Comparison of ENCODE assay signal across 12 mouse cellular contexts in the genomic region with DNA sequence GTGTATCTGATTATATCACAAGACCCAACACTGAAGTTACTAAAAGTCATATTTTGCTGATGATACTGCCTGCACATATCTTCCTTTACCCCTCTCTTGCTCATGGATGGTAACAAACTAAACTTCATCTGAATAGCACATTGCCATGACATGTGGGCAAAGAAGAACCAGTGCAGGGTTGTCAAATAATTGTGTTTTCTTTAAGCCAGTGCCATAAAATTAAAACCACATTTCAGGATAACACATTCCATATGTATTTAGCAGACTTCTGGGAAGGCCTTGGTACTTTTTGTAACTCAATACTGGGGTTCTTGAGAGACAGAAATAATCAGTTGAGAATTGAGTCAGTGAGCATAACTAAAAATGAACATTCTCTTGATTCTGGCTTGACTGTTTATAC.
"Had no signal": no experiment of that assay in that cellular context is flagged by ENCODE, and none has a peak within 500 bp of the region (broad histone marks: within the 10 kb centered on the region; RNA-seq: fewer than 3 reads in every experiment).

No protein-coding gene starts in this region.

- H3K36me3 ChIP-seq: midbrain, embryonic 13.5 days; neural tube, embryonic 15.5 days had no signal

- H3K27me3 ChIP-seq: midbrain, embryonic 13.5 days; neural tube, embryonic 15.5 days had no signal

- H3K27ac ChIP-seq: layer of hippocampus, adult 2 months; liver, embryonic 14.5 days; midbrain, embryonic 13.5 days; neural tube, embryonic 15.5 days had no signal

- H3K4me3 ChIP-seq: layer of hippocampus, adult 2 months; midbrain, embryonic 13.5 days; neural tube, embryonic 15.5 days had no signal

- ATAC-seq: midbrain, embryonic 13.5 days had no signal

- H3K9me3 ChIP-seq: midbrain, embryonic 13.5 days; neural tube, embryonic 15.5 days had no signal

- H3K4me2 ChIP-seq: midbrain, embryonic 13.5 days; neural tube, embryonic 15.5 days had no signal

- DNase-seq: kidney, postnatal 10 days; kidney, postnatal 4 days; left cerebral cortex, postnatal 4 days; liver; lung, adult 18-20 months; right cerebral cortex, adult 18-20 months; thymus, adult 2 months; thymus, postnatal 25 days had no signal

- H3K4me1 ChIP-seq: midbrain, embryonic 13.5 days; neural tube, embryonic 15.5 days had no signal

- H3K9ac ChIP-seq: liver, embryonic 14.5 days; midbrain, embryonic 13.5 days; neural tube, embryonic 15.5 days had no signal
